Mouse (Mus musculus) kidney, embryonic 15.5 days (tissue): ENCODE measurements at regions not wholly inside any gene's neighbourhood (a gene's known extent, or its start where the extent isn't known, plus 50 kb on each side); places are given as distances from the start of the nearest gene placed in this dataset.

Experiments
- ATAC-seq: fragments of 200-750 bp; cut with Nextera tagmentation; replicated peaks from 2 replicates; pipeline ENCODE4 v1.8.0; 2017; ENCODE audit warnings: moderate TSS enrichment; ENCODE audit not compliant: low FRiP score
- H3K27ac ChIP-seq: fragments of 300-500 bp; sonication (generic); 2 replicates; pipeline ENCODE4 v1.5.1; 2015; ENCODE audit warnings: mild to moderate bottlenecking, inconsistent platforms
- H3K27me3 ChIP-seq: fragments of 300-500 bp; sonication (generic); 2 replicates; pipeline ENCODE4 v1.6.1; 2015; ENCODE audit warnings: inconsistent platforms
- H3K36me3 ChIP-seq: fragments of 300-500 bp; sonication (generic); 2 replicates; pipeline ENCODE4 v1.6.1; 2015; ENCODE audit warnings: inconsistent platforms
- H3K4me1 ChIP-seq: fragments of 300-500 bp; sonication (generic); 2 replicates; pipeline ENCODE4 v1.6.1; 2015; ENCODE audit warnings: inconsistent platforms
- H3K4me2 ChIP-seq: fragments of 300-500 bp; sonication (generic); 2 replicates; pipeline ENCODE4 v1.6.1; 2015; ENCODE audit warnings: moderate library complexity, mild to moderate bottlenecking, inconsistent platforms
- H3K4me3 ChIP-seq: fragments of 300-500 bp; sonication (generic); replicated peaks from 2 replicates; pipeline ENCODE4 v1.5.1; 2015; ENCODE audit warnings: mild to moderate bottlenecking, inconsistent platforms
- H3K9ac ChIP-seq: fragments of 300-500 bp; sonication (generic); 2 replicates; pipeline ENCODE4 v1.6.1; 2015; ENCODE audit warnings: mild to moderate bottlenecking, inconsistent platforms
- H3K9me3 ChIP-seq: fragments of 300-500 bp; sonication (generic); replicated peaks from 2 replicates; pipeline ENCODE4 v1.6.1; 2016; ENCODE audit warnings: inconsistent platforms
- WGBS: fragments of 180-500 bp; shearing (Covaris S2); methylation state at CpG from one replicate; pipeline ENCODE4 v1.1.7; 2015; ENCODE audit warnings: mixed read lengths; 5-methylcytosine and 5-hydroxymethylcytosine counted together

GRCm38 (mm10) chr6:76425120-76425519 is 72.5 kb downstream of the Gm9008 start:
- no peak for ATAC-seq

GRCm38 (mm10) chr6:76387462-76388049 is 110.0 kb downstream of the Gm9008 start:
- H3K4me3 ChIP-seq: no peak overlapping the region
- no peak overlapping the region for H3K4me2 ChIP-seq
- no peak overlapping the region for H3K9ac ChIP-seq
- no peaks in the 10 kb centered on the region for H3K4me1 ChIP-seq
- 78% methylated on average over 7 of the region's 7 CpGs for WGBS
- no peak for ATAC-seq
- H3K27me3 ChIP-seq: no peaks in the 10 kb centered on the region
- H3K27ac ChIP-seq: no peak overlapping the region
- no peaks in the 10 kb centered on the region for H3K9me3 ChIP-seq
- H3K36me3 ChIP-seq: no peaks in the 10 kb centered on the region

More at GRCm38 (mm10) chr6:76425120-76425519, 72.5 kb downstream of the Gm9008 start:
- H3K9me3 ChIP-seq: no peaks in the 10 kb centered on the region
- H3K9ac ChIP-seq: no peak overlapping the region
- WGBS: 94% methylated on average over 2 of the region's 2 CpGs
- H3K4me3 ChIP-seq: no peak overlapping the region
- no peak overlapping the region for H3K27ac ChIP-seq
- H3K4me2 ChIP-seq: no peak overlapping the region
- H3K4me1 ChIP-seq: no peaks in the 10 kb centered on the region
- H3K36me3 ChIP-seq: no peaks in the 10 kb centered on the region
- H3K27me3 ChIP-seq: no peaks in the 10 kb centered on the region

GRCm38 (mm10) chr6:76382323-76382722 is 115.3 kb downstream of the Gm9008 start:
- H3K9me3 ChIP-seq: no peaks in the 10 kb centered on the region
- H3K27ac ChIP-seq: no peak overlapping the region
- no peak overlapping the region for H3K9ac ChIP-seq
- no peaks in the 10 kb centered on the region for H3K36me3 ChIP-seq
- no peaks in the 10 kb centered on the region for H3K4me1 ChIP-seq
- ATAC-seq: no peak
- WGBS: 79% methylated on average over 4 of the region's 4 CpGs
- no peak overlapping the region for H3K4me2 ChIP-seq
- no peaks in the 10 kb centered on the region for H3K27me3 ChIP-seq
- H3K4me3 ChIP-seq: no peak overlapping the region

GRCm38 (mm10) chr6:76378674-76379073 is 118.9 kb downstream of the Gm9008 start:
- ATAC-seq: no peak
- Histone ChIP-seq H3K9ac (no peak overlapping the region), H3K9me3 (no peaks in the 10 kb centered on the region), H3K27me3 (no peaks in the 10 kb centered on the region), H3K4me3 (no peak overlapping the region), H3K4me1 (no peaks in the 10 kb centered on the region), H3K27ac (no peak overlapping the region), H3K4me2 (no peak overlapping the region), H3K36me3 (no peaks in the 10 kb centered on the region)
- WGBS: 76% methylated on average over 3 of the region's 3 CpGs

- Histone ChIP-seq H3K4me3 (no peak overlapping the region), H3K9ac (no peak overlapping the region), H3K27ac (no peak overlapping the region), H3K4me1 (no peaks in the 10 kb centered on the region), H3K27me3 (no peaks in the 10 kb centered on the region), H3K9me3 (no peaks in the 10 kb centered on the region), H3K36me3 (no peaks in the 10 kb centered on the region), H3K4me2 (no peak overlapping the region)
- ATAC-seq: peak; percentile 74
- 61% methylated on average over 2 of the region's 2 CpGs for WGBS
These were observed 145.4 kb downstream of the Gm9008 start for GRCm38 (mm10) chr6:76352141-76352540.

- Histone ChIP-seq H3K27me3 (no peaks in the 10 kb centered on the region), H3K4me2 (no peak overlapping the region), H3K9me3 (no peaks in the 10 kb centered on the region), H3K27ac (no peak overlapping the region), H3K9ac (no peak overlapping the region), H3K36me3 (no peaks in the 10 kb centered on the region), H3K4me1 (no peaks in the 10 kb centered on the region), H3K4me3 (no peak overlapping the region)
- no peak for ATAC-seq
- 55% methylated on average over 2 of the region's 2 CpGs for WGBS
These were observed 149.1 kb downstream of the Gm9008 start for GRCm38 (mm10) chr6:76348445-76348844.

- Histone ChIP-seq H3K27me3 (no peaks in the 10 kb centered on the region), H3K9ac (no peak overlapping the region), H3K9me3 (no peaks in the 10 kb centered on the region), H3K4me3 (no peak overlapping the region), H3K27ac (no peak overlapping the region), H3K4me2 (no peak overlapping the region), H3K4me1 (no peaks in the 10 kb centered on the region), H3K36me3 (no peaks in the 10 kb centered on the region)
- no peak for ATAC-seq
- WGBS: 77% methylated on average over 2 of the region's 2 CpGs
These were observed 167.4 kb downstream of the Gm9008 start for GRCm38 (mm10) chr6:76330176-76330575.
